Mouse (Mus musculus): ENCODE measurements at regions not wholly inside any gene's neighbourhood (a gene's known extent, or its start where the extent isn't known, plus 50 kb on each side); places are given as distances from the start of the nearest gene placed in this dataset.
"Not testable (repeated sequence)": the region's sequence is repeated elsewhere in the genome, so short reads cannot be mapped to it uniquely, and the experiment has no call there.

DNA sequence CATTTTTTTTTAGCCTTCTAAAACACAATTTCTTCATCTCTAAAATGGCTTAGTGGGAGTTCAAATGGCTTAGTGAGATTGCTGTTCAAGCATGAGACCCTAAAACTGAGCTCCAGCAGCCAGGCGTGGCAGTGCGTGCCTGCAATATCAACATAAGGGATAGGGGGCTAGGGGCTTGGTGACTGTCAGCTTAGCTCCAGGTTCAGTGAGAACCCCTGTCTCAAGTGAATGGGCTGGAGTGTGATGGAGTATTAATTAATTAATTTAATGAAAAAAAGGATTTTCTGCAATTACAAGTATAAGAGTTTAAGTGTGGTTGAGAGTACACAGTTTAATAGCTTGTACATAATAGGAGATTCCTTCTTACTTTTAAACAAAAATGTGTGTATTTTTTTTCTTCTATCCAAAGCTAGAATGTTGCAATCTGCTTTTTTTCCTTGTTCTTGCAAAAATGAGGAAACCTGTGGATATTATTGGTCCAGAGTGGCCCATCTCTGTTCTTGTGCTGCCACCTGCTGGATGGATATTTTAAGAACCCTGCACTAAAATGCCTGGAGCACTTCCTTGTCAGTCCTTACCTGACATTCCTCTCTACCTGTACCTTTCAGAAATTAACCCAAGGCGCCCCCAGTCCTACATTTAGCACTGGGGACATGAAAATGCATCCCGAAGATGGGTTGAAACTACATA is 54.0 kb upstream of the Usp47 start:
- peak; percentile 44 for DNase-seq

DNA sequence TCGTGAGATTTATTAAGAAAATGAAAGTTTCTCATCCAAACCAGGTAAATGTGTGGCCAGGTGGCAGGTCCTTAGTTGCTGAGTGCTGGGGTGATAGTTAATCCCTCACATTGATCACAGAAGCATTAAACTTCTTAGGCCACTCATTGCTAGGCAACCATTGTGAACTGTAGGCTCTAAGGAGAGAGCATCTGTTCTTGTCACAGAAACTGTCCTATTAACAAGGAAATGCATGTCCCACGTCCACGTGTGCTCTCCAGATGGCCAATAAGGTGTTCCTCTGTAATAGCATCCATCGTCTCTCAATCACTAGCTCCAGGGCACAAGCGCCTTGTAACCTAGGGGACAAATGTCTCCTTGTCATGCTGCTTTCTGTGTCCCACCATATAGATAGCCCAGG is 55.0 kb upstream of the Usp47 start:
- no peak for DNase-seq

DNA sequence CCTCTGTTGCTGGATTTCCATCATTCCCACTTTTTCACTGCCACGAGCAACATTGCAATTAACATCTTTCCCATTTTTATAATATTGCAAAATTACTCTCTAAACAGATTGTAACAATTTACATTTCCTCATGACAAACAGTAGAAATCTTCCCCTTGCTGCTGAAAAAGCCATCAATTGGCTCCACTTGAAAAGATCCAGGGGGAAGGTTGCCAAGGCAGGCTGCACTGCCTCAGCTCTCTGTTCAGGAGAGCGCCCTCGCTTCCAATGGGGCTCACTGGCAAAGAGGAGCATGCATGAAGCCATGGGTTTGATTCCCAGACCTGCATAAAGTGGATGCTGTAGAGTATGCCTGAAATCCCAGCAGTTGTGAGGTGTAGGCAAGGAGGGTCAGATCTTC is 56.6 kb upstream of the Usp47 start:
- DNase-seq: no peak

DNA sequence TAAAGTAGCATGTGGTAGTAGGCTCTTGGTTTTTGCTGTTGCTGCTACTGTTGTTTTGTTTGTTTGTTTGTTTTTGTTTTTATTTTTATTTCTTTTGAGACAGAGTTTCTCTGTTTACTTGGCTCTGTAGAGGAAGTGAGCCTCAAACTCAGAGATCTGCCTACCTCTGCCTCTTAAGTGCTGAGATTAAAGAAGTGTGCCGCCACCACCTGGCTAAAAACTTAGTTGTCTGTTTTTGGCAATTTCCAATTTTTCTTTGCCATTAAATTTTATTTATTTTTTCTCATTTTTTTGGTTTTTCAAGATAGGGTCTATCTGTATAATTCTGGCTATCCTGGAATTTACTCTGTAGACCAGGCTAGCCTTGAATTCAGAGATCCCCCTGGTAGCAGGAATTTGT is 59.3 kb upstream of the Usp47 start:
- no peak for DNase-seq

DNA sequence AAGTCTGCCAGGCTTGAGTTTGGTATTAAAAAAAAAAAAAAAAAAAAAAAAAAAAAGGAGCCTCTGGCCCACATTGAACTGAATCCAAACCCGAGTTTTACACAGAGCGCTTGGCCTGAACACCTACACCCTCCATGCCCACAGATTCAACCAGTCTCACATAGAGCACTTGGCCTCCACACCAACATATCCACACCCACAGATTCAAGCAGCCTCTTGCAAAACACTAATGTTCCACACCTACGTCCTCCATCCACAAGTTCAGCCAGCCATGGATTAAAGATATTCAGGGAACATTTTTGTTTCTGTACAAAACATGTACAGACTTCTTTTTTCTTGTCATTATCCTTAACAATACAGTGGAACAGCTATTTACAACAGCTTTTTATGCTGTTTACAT is 63.3 kb upstream of the Usp47 start:
- DNase-seq: no peak

DNA sequence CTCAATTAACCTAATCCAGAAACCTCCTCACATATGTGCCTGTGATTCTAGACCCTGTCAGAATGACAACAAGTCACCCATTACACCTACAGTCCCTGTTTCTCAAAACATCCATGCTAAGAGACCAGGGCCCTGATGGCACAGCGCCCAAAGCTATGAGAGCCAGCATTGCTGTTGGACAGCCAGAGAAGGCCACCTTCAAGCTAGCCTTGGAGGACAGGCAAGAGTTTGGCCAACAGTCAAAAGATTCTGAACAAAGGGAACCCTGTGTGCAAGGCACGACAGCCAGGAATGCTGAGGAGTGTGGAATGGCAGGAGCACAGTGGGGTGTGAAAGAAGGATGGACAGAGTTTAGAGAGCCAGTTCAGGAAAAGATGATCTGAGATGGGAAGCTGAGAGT is 66.6 kb upstream of the Usp47 start:
- no peak for DNase-seq

DNA sequence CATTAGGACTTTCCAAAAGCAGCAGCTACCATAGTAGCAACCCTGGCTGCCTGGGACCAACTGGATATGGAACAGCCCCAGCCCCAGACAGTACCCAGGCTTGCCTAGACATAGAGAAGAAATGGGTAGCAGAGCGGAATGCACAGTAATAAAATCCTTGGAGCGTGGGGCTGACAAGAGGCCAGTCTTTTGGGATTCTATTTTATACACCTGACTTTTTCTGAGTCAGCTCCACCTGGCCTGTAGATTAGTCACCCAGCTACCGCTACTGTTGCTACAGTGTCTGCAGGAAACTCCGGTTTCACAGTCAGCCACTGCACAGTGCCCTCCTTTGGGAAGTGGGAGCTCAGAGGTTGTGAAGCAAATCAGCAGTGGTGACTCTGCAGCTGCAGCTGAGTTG is 83.7 kb upstream of the Usp47 start:
- no peak for DNase-seq

DNA sequence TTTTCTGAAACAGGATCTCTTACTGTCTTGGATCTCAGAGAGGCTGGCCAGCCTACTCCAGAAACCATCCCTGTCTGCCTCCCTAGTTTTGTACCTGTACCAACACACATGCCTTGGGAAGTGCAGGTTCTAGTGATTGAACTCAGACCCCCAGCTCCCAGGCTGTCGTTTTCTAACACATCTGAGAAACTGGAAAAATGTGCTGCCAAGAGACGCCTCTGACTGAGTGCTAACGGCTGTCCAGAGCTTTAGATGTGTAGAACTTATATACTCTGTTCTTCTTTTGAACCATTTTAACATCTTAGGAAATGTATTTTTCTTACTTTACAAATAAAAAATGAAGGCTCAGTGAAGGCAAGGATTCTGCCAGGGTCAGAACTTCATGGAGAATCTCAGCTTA is 85.8 kb upstream of the Usp47 start:
- DNase-seq: no peak

DNA sequence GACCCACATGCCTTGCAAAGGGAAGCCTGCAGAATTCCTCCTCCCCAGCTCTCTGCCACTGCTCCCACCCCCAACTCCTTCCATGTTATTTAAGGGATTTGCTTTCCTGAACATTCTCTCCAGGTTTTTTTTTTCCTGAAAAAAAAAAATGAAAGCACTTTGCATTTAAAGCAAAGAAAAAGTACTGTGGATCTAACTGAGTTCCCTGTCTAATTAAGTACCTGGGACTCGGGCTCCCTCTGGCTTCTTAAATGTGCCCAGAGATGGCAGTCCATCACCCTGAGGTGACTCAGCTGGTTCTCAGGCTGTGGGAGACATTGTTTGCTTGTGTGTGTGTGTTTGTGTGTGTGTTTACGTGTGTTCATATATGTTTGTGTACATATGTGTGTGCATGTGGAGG is 86.2 kb upstream of the Usp47 start:
- no peak for DNase-seq

DNA sequence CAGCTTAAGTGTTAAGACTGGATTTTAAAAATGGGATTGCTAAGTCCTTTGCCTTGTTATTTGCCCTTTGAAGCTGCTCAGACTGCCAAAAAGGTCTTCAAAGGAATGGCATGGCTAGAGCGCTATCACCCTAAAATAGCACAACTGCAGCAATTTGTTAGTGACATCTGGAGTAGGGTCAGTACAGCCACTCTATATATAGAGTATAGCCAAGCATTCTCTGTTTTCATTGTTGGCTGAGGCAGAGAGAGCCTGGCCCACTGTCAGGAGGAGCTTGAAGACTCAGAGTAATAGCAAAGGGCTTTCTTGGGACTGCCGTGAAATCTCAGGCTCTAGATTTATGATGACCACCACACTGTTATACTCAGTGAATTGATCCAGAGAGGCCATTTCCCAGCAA is 90.6 kb upstream of the Usp47 start:
- no peak for DNase-seq

DNA sequence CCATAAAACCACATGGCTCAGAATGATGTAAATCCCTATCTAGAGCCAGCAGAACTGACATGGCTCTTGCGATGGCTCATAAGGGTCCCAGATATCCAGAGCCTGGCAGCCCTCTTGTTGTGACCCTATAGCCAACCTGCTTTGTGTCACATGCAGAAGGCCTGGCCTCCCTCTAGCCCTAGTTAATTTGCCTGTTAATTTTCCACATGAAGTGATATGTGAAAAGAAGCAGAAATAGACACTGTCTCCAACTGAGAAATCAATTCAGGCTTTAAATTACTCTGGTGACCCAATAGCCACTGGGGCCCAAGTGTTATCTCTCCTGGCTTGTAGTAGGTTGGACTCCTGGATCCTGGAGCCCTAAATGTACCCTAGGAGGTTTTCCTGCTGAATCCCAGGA is 103.3 kb upstream of the Usp47 start:
- no peak for DNase-seq

DNA sequence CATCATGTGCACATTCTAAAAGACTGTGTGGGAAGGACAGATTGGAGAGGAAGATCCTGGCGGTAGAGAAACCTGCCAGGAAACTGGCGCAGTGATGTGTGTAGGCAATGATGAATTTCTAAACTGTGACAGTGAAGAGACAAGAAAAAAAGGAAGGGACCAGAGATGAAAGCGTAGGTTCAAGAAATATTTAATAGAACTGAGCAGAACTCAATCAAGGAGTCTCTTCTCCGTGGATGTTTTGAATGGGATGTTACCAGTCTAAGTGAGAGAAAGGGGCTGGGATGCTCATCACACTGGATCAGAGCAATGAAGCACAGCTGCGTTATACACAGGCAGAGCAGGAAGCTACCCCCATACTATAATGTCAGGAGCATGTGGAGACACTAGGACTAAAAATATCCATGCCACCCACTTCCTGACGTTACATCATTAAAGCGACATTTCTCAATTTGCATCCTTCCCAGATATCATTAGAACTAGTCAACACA is 119.5 kb upstream of the Usp47 start:
- DNase-seq: no peak

DNA sequence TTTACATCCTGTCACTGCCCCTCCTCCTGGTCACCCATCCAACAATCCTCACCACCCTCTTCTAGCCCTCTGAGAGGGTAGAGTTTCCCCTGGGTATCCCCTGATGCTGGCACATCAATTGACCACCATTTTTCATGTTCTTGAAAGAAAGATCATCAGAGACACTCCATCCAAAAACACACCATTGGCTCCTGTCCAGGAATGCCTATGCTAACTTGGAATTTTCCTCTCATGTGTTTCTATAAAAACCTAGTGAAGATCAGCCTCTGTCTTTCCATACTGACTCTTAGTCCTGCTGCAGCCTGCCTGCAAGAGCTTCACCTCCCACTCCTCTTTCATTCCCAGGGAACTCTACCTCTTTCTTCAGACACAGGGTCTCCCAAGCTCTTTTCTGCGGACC is 117.2 kb upstream of the Galnt18 start:
- DNase-seq: no peak

DNA sequence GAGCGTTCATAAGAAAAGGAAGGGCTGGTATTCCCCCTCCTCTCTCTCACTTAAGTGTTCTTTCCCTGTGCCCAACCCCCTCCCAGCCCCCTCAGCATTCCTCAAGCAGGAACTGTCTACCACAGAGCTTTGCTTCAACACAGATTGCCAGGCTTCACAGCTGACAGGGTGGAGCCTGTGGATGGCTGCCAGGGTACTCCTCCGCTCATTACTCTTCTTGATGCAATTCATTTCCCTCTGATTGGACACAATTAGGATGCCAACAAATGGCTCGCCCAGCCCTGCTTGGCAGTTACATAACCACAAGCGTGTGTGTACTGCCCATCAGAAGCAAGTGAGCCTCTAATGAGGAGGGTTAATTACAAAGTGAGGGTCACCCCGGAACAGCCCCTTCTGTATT is 116.5 kb upstream of the Galnt18 start:
- peak; percentile 5 for DNase-seq

DNA sequence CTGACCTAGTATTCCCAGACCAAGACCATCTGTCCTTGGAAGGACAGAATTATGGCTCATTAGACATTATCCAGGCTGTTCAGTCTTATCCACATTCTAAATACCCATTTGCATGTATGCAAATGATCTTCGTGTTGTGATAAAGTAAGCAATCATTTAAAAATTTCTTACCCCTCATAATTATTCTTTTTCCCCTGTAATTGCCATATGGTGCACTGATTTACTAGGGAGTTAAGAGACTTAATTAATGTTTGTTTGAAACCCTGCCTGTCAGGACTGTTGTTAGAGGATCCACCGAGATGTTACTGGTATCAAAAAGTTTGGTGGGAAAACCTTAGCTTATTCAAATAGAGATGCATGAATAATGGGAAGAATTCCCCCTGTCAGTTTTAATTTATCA is 103.2 kb upstream of the Galnt18 start:
- no peak for DNase-seq

DNA sequence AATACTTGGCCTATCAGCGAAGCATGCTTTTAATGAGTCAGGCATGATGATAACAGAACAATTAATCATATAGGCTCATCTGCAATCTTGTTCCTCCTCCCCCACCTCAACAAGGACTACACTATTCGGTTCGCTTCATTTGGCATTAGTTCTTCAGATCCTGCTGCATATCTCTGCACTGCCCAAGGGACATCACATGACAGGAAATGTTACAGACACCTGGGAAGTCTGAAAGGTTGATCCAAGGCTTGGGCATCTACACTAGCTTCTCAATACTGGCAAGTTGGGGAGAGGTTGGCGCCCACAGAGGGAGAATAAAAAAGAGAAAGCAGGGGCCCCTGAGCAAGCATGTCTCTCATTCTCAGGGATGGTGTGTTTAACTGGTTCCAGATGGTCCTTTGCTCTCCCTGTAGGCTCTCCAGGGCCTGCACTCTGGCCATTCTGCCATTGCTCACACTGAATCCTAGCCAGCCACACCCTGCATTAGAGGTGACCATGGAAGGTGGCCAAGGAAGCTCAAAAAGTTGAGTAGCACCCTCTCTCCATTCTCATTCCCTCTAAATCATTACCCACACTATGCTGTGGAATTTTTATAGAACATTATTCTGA is 100.4 kb upstream of the Galnt18 start:
- DNase-seq: no peak

DNA sequence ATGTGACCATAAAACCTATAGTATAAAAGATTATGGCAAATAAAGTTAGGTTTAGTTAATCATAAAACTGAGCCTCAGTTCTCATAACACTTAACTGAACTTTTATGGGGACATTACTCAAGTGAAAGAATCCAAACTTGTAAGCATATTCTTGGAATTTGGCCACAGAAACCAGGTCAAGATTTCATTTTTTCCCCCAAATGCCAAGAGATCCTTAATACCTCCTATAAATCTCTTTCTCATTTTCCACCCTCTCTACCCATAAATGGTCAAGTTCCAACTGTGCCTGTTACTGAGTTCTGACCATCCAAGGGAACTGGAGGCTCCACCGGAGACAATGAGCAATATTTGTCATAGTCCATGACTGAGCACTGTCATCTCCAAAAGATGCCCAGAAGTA is 97.8 kb upstream of the Galnt18 start:
- no peak for DNase-seq

DNA sequence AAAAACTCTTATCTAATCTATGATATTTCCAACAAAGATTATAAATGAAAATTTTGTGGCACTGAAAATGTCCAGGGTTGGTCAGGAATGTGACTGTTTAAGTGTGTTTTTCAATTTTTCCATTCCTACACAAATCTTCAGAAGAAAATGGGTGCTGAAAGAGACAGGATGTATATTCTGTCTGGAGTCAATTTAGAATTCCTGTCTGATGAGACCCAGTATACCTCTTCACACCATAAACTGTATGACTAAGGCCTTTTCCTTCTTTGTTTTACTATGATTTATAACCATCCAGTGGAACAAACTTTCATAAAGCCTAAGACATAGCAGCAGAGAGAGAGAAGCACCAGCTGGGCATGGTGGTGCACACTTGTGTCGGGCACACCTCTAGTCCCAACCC is 96.2 kb upstream of the Galnt18 start:
- DNase-seq: no peak

DNA sequence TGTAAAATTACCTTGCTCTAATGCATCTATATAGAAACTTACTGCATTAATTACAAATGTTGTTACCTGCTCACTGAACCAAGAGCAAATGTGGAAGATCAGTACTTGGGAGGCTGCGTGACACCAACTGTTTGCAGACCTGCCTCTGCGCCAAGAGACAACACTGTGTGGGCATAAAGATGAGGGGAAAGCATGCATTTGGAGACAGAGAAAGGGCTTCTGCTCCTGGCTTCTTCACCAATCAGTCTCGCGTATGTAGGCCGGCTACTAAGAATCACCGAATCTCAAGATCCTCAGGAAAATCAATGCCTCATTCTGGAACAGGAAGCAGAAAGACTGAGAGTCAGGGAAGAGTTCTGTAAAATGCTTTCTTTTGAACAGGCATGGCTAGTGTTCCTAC is 89.6 kb upstream of the Galnt18 start:
- DNase-seq: no peak

DNA sequence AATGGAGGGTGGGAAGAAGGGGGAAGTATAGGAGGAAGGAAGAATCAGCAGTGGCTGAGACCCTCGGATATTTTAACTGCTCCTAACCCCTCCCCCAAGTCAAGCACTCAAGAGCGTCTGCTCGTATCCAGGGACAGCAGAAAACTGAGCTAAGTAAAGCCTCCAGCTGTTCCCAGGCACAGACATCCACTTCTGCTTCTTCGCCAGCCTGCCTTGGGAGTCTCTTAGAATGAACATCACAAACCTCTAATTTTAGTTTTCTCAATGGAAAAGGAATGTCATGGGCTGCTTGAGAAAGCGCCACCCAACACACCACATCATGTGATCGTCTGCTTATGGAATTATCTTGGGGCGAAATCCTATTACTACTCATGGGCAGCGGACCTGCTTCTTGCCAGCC is 83.3 kb upstream of the Galnt18 start:
- no peak for DNase-seq

DNA sequence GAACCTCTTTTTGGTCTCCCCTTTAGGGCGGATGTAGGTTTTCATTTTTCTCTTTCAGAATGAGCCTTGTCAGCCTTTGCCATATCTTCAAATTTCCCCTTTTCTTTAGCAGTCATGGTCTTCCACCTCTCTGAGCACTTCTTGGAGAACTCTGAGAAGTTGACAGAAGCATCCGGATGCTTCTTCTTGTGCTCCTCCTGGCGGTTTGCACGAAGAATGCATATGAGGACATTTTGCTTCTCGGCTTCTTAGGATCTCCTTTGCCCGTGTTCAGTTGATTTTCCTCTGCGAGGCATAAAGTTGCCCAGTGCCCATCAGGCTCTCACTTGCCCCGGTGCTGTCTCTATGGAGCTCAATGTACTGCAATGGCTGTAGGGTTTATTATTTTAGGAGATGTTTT is 78.5 kb upstream of the Galnt18 start:
- not testable (repeated sequence) for DNase-seq

DNA sequence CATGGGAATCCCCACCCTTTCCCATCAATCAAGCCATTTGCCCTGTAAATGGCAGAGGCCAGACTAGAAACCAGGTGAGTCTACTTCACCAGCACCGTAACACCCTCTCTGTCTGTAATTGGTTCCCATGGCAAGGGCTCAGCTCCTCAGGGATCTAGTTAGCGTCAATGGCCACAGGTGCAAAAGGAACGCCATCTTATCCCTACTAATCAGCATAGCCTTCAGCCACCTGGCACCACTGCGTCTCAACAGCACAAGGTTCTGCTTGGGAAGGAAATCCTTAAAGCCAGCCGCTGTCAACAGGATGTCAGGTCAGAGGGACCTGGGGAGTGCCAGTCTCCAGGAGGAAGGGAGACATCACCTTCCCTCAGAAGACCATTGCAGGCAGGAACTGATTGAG is 77.2 kb upstream of the Galnt18 start:
- no peak for DNase-seq

DNA sequence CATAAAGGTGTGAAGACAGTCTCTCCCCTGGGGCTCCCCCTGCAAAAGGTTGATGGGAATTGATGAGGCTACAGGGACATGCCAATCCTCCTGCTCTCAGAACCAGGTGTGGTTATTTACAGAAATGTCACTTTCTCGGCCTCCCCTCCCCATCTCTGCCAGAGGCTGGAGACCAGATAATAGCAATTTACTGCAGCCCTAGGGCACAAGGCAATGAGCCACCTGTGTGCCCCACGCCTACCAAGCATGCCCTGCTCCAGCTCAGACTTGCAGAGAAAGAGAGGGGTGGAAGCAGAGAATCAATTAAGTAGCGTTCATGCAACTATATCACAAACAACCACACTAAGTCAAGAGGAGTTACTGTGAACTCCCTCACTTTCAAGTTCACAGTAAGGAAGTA is 75.5 kb upstream of the Galnt18 start:
- no peak for DNase-seq

DNA sequence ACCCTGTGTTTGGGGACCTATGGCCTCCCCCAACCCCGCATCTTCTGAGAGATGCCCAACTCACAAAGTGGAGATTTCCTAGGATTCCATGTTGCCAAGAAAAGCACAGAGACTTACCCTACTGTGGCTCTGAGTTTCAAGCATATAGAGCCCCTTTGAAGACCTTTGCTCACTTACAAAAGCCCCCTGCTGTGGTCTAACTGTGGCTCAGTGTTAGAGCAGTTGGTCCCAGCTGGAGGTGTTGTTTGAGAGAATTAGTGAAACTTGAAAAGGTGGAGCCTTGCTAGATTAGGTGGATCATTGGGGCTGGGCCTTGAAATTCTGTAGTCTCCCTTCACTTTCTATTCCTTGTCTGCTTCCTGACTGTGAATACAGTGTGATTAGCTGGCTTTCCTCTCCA is 66.6 kb upstream of the Galnt18 start:
- no peak for DNase-seq

DNA sequence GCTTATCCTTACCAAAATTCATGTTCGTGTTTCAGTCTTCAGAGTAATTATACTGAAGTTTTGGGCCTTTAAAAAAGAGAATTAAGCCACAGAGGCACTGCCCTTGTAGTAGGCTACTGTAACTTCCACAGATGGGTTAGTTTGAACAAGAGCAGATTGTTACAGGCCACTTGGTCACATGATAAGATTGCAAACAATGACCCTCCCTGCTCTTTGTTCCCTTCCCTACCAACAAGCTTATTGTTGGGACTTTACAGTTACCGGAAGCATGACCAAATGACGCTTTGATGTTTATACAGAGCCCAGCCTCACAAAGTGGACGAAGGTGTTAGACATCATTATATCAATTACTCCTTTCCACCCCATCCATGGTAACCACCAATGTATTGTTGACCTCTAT is 63.9 kb upstream of the Galnt18 start:
- DNase-seq: no peak
